Mouse (Mus musculus): ENCODE measurements around the gene Prdx4.
"Not testable (repeated sequence)": the region's sequence is repeated elsewhere in the genome, so short reads cannot be mapped to it uniquely, and the experiment has no call there.

Prdx4 gene

GRCm38 (mm10) chrX:155340654-155341053 lies at the start of gene Prdx4:
Gene Prdx4 (minus strand): TSS chrX:155340754.
- no peak for DNase-seq

GRCm38 (mm10) chrX:155376538-155376937 lies 36.0 kb upstream of the Prdx4 start:
- DNase-seq, result peak; percentile 24 to 36

DNA sequence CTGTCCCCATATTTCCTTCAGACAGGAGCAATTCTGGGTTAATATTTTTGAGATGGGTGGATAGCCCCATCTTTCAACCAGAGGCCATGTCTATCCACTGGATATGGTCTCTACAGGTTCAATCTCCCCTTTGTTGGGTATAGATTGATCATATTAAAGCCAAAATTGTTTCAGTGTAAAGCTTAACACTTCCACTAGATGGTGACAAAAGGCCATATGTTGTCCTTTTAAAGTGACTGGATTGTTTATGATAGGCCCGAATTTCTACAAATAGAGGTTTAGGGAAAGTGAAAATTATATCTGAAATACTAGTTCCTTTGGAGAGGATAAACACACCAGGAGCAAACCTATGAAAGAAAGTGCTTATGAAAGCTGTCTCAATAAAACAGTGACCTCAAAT lies 34.9 kb upstream of the Prdx4 start:
- no peak for DNase-seq

DNA sequence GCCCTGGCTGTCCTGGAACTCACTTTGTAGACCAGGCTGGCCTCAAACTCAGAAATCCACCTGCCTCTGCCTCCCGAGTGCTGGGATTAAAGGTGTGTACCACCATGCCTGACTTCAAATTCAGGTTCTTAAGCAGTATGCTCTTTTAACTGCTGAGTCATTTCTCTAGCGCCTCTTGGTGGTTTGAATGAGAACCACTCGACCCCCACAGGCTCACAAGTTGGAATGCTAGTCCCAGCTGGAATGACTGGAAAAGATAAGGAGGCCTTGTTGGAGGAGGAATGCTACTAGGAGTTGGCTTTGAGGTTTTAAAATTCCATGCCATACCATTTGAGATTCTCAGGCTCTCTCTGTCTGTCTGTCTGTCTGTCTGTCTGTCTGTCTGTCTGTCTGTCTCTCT lies 29.6 kb upstream of the Prdx4 start:
- not testable (repeated sequence) for DNase-seq

DNA sequence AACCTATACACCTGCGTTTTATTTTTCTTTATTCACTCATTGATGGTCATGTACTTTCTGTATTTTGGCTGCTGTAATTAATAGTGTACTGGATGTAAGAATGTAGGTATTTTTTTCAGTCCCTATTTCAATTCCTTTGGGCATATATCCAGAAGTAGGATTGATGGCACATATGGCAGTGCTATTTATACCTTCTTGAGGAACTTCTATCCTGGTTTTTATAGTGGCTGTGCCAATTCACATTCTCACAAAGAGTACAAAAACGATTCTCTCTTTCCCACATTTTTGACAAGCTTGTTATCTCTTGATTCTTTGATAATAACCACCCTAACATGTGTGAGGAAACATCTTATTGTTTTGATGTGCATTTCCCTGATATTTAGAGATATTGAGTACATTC lies 24.5 kb upstream of the Prdx4 start:
- DNase-seq, result no peak

DNA sequence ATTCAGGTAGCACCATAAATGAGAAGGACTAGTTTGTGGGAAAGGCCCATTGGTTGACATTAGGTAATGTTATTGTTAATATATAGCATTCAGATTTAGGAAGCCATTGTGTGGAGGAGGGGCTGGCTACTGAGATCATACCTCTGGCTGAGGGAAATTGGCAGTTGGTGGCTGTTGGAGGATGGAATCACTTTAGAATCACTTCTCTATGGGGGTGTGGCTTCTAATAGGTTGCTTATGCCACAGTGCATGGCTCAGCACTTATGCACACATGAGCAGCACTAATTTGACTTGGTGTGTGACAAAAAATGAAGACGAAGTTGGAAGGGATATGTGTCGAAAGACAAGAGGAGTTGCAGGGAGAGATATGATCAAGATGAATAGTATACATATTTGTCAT lies 5.7 kb upstream of the Prdx4 start:
- DNase-seq, result no peak

- DNase-seq, result peak; percentile 79 to 81
Measured at GRCm38 (mm10) chrX:155337905-155338721, 2.4 kb downstream of the Prdx4 start.

DNA sequence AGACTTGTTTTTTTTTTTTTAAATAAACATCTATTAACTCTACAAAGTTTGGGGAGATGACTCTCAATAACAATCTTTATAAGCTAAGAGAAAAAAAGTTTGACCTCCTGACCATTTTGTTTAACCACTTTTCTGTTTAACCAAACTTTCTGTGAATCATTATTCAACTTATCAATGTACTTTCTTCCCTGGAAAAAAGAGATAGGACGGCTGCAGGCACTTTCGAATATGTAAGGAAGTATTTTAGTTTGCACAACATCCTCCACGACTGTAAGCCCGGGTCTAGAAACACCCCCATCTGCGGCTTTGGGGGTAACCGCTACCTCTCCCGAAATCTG lies 3.0 kb downstream of the Prdx4 start:
- peak in 1 of 2 experiments; percentile 12 for DNase-seq

GRCm38 (mm10) chrX:155318005-155318404 lies 22.5 kb downstream of the Prdx4 start:
- peak in 1 of 2 experiments; percentile 15 for DNase-seq

- no peak for DNase-seq
Measured at GRCm38 (mm10) chrX:155306390-155306789, 34.2 kb downstream of the Prdx4 start.

GRCm38 (mm10) chrX:155280427-155281044 lies 60.0 kb downstream of the Prdx4 start:
- DNase-seq, result no peak

DNA sequence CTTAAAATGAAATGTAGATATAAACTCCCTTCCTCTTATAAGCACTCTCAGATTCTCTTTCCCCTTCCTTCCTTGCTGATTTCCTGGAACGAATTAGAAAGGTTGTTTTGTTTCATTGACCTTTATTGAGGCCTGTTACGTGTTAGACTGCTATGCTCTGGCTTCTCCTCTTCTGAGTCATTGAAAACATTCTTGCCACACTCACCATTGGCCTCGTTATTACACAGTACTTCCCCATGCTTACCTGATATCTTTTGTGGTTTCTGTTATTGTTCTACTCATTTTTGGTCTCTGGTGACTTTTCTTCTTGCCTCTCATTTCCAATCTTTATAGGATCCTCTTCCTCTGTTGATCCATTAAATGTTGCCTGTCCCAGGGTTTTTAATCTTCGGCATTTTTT lies 62.1 kb downstream of the Prdx4 start:
- DNase-seq, result no peak

Measured in thymus, postnatal 36 days (tissue).